Mouse (Mus musculus): ENCODE results near the gene Gm14288.
"Not testable (repeated sequence)": the region's sequence is repeated elsewhere in the genome, so short reads cannot be mapped to it uniquely, and the experiment has no call there.

The Gm14288 gene

DNA sequence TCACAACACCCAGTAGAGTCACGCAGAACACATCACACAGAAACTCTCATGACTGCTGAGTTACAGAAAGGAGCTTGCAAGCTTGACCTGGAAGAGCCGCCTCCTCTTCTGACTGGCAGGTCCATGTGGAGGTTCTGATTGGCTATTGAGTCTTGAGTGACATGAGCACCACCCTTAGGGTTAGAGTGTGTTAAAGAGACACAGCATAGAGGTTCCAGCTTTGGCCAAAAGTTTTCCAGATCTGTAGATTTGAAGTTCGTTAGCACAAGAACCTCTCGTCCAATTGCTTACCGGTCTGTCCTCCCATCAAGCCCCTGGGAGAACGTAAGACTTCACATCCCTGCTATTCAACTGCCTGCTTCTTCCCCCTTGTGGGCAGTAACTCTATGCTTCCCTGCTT is at the start of gene Gm14288:
Gene Gm14288, minus strand, starts transcription at position 101 of the 400 bp plus-strand sequence.
- DNase-seq (ENCODE audit: low read depth, low spot score) = not testable (repeated sequence)

DNA sequence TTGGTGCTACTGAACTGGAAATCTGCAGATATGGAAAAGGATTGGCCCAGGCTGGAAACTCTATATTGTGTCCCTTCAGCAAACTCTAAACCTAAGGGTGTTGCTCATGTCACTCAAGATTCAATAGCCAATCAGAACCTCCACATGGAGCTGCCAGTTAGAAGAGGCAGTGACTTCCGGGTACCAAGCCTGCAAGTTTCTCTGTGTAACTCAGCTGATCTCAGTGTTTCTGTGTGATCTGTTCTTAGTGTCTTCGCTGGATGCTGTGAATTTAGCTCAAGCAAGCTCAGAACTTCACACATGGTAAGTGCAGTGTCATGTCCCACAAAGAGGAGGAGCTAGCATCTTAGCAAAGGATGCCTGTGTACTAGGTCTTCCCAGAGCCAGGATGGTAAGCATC is 59.7 kb downstream of the Gm14288 start, which contains the start of gene Gm2007:
Gene Gm2007, plus strand, starts transcription at position 301 of the 400 bp plus-strand sequence.
- DNase-seq (ENCODE audit: low read depth, low spot score) = not testable (repeated sequence)

All from retina, postnatal 7 days (tissue).